Mouse (Mus musculus) MEL (cell line): ENCODE data around the gene Ikzf1. TPM values are rescaled to one million over a fixed set of nuclear protein-coding genes. Genes with fewer than 3 reads are reported as not detected.

ENCODE experiments used
- DNase-seq: peaks from one replicate; pipeline ENCODE4 v3.0.0; 2011; ENCODE audit warnings: low read depth, low spot score
- H3K27ac ChIP-seq: 2 replicates; pipeline ENCODE4 v1.5.1; 2012; ENCODE audit warnings: low read depth, mild to moderate bottlenecking, control low read depth, low read length, moderate library complexity; ENCODE audit not compliant: control insufficient read depth
- H3K27me3 ChIP-seq, 2 experiments: fragments of 150-350 bp in 1 of 2; sonication (generic) in 1 of 2; 2 replicates each; pipeline ENCODE4 v1.6.1; 2012; ENCODE audit warnings: low read length in 2 of 2, mild to moderate bottlenecking in 2 of 2, improper control_type of control experiment in 1 of 2, moderate library complexity in 1 of 2; ENCODE audit not compliant: insufficient read depth in 2 of 2, control insufficient read depth in 1 of 2
- H3K36me3 ChIP-seq, 2 experiments: 2 replicates each; pipeline ENCODE4 v1.6.1; 2012 to 2014; ENCODE audit warnings: low read length in 2 of 2, improper control_type of control experiment in 1 of 2, inconsistent platforms in 1 of 2, mild to moderate bottlenecking in 1 of 2; ENCODE audit not compliant: insufficient read depth in 2 of 2, control insufficient read depth in 1 of 2
- H3K4me1 ChIP-seq, 2 experiments: fragments of 150-350 bp in 1 of 2; sonication (generic) in 1 of 2; 2 replicates each; pipeline ENCODE4 v1.6.1; 2012; ENCODE audit warnings: low read length in 2 of 2, improper control_type of control experiment in 1 of 2, mild to moderate bottlenecking in 1 of 2; ENCODE audit not compliant: insufficient read depth in 2 of 2, control insufficient read depth in 1 of 2
- H3K4me3 ChIP-seq, 2 experiments: fragments of 150-350 bp in 1 of 2; sonication (generic) in 1 of 2; 2 replicates each; pipeline ENCODE4 v1.5.1; 2012; ENCODE audit warnings: low read depth in 2 of 2, low read length in 2 of 2, mild to moderate bottlenecking in 2 of 2, moderate library complexity in 2 of 2, control low read depth in 1 of 2, improper control_type of control experiment in 1 of 2; ENCODE audit not compliant: control insufficient read depth in 1 of 2, insufficient read depth in 1 of 2
- H3K79me2 ChIP-seq: 2 replicates; pipeline ENCODE4 v1.6.1; 2012; ENCODE audit warnings: mild to moderate bottlenecking, low read length, moderate library complexity; ENCODE audit not compliant: control insufficient read depth, poor library complexity, insufficient read depth
- H3K9ac ChIP-seq: 2 replicates; pipeline ENCODE4 v1.6.1; 2012; ENCODE audit warnings: low read depth, mild to moderate bottlenecking, control low read depth, low read length, moderate library complexity; ENCODE audit not compliant: control insufficient read depth, poor library complexity, severe bottlenecking
- H3K9me3 ChIP-seq: fragments of 150-350 bp; sonication (generic); replicated peaks from 2 replicates; pipeline ENCODE4 v1.6.1; 2012; ENCODE audit warnings: mild to moderate bottlenecking, low read length, improper control_type of control experiment, moderate library complexity; ENCODE audit not compliant: insufficient read depth
- BHLHE40 ChIP-seq: IDR thresholded peaks from 2 replicates; pipeline ENCODE4 v1.6.1; 2012; ENCODE audit warnings: low read depth, mild to moderate bottlenecking, inconsistent platforms, low read length, improper control_type of control experiment, borderline replicate concordance
- CHD1 ChIP-seq: IDR thresholded peaks from 2 replicates; pipeline ENCODE4 v1.6.1; 2012; ENCODE audit warnings: low read depth, mild to moderate bottlenecking, inconsistent platforms, low read length, improper control_type of control experiment
- CTCF ChIP-seq, 3 experiments: IDR thresholded peaks in 2 of 3; conservative IDR thresholded peaks in 1 of 3; 2 replicates each; pipeline ENCODE4 v1.5.1; 2011 to 2012; ENCODE audit warnings: low read length in 3 of 3, low read depth in 2 of 3, mild to moderate bottlenecking in 2 of 3, improper control_type of control experiment in 1 of 3, inconsistent platforms in 1 of 3, mixed read lengths in 1 of 3, moderate library complexity in 1 of 3; ENCODE audit not compliant: control insufficient read depth in 1 of 3, insufficient read depth in 1 of 3, poor library complexity in 1 of 3, severe bottlenecking in 1 of 3
- E2F4 ChIP-seq: IDR thresholded peaks from 2 replicates; pipeline ENCODE4 v1.6.1; 2011; ENCODE audit warnings: low read depth, low read length, improper control_type of control experiment, borderline replicate concordance
- EP300 ChIP-seq, 2 experiments: IDR thresholded peaks; 2 replicates each; pipeline ENCODE4 v1.6.1; 2011; ENCODE audit warnings: improper control_type of control experiment in 2 of 2, low read length in 2 of 2, low read depth in 1 of 2, mild to moderate bottlenecking in 1 of 2
- KAT2A ChIP-seq: conservative IDR thresholded peaks from 2 replicates; pipeline ENCODE4 v1.6.1; 2012; ENCODE audit warnings: low read depth, low read length, improper control_type of control experiment, inconsistent platforms
- MAFK ChIP-seq: IDR thresholded peaks from 2 replicates; pipeline ENCODE4 v1.6.1; 2011; ENCODE audit warnings: low read depth, mild to moderate bottlenecking, low read length, improper control_type of control experiment, borderline replicate concordance
- MAX ChIP-seq: IDR thresholded peaks from 2 replicates; pipeline ENCODE4 v1.6.1; 2011; ENCODE audit warnings: low read length, improper control_type of control experiment
- MEF2A ChIP-seq: IDR thresholded peaks from 2 replicates; pipeline ENCODE4 v1.6.1; 2014; ENCODE audit warnings: low read depth, mild to moderate bottlenecking, inconsistent platforms, low read length, improper control_type of control experiment; ENCODE audit not compliant: poor library complexity, insufficient replicate concordance, severe bottlenecking; ENCODE audit errors: extremely low read depth
- MYC ChIP-seq: IDR thresholded peaks from 2 replicates; pipeline ENCODE4 v1.6.1; 2011; ENCODE audit warnings: low read depth, mild to moderate bottlenecking, low read length, improper control_type of control experiment, moderate library complexity
- NRF1 ChIP-seq: IDR thresholded peaks from 2 replicates; pipeline ENCODE4 v1.6.1; 2014; ENCODE audit warnings: low read depth, mild to moderate bottlenecking, inconsistent platforms, low read length, improper control_type of control experiment, moderate library complexity; ENCODE audit not compliant: poor library complexity, insufficient read depth, severe bottlenecking
- POLR2A ChIP-seq, 2 experiments: IDR thresholded peaks; 2 replicates each; pipeline ENCODE4 v1.6.1; 2011 to 2012; ENCODE audit warnings: low read length in 2 of 2, mild to moderate bottlenecking in 2 of 2, control low read depth in 1 of 2, improper control_type of control experiment in 1 of 2, low read depth in 1 of 2, moderate library complexity in 1 of 2; ENCODE audit not compliant: control insufficient read depth in 1 of 2, insufficient read depth in 1 of 2, poor library complexity in 1 of 2
- RAD21 ChIP-seq: IDR thresholded peaks from 2 replicates; pipeline ENCODE4 v1.6.1; 2011; ENCODE audit warnings: mild to moderate bottlenecking, low read depth, low read length, improper control_type of control experiment
- TBP ChIP-seq: IDR thresholded peaks from 2 replicates; pipeline ENCODE4 v1.8.0; 2011; ENCODE audit warnings: low read depth, low read length, improper control_type of control experiment
- TCF12 ChIP-seq: IDR thresholded peaks from 2 replicates; pipeline ENCODE4 v1.6.1; 2014; ENCODE audit warnings: low read depth, mild to moderate bottlenecking, inconsistent platforms, low read length, improper control_type of control experiment, moderate library complexity
- UBTF ChIP-seq: IDR thresholded peaks from 2 replicates; pipeline ENCODE4 v1.6.1; 2012; ENCODE audit warnings: low read depth, mild to moderate bottlenecking, inconsistent platforms, low read length, improper control_type of control experiment, moderate library complexity, borderline replicate concordance; ENCODE audit not compliant: insufficient read depth
- USF2 ChIP-seq, 2 experiments: IDR thresholded peaks; 2 replicates each; pipeline ENCODE4 v1.6.1; 2011 to 2012; ENCODE audit warnings: improper control_type of control experiment in 2 of 2, low read length in 2 of 2, borderline replicate concordance in 1 of 2, inconsistent platforms in 1 of 2, low read depth in 1 of 2, mild to moderate bottlenecking in 1 of 2; ENCODE audit not compliant: insufficient read depth in 1 of 2
- ZC3H11A ChIP-seq: IDR thresholded peaks from 2 replicates; pipeline ENCODE4 v1.6.1; 2012; ENCODE audit warnings: low read depth, mild to moderate bottlenecking, inconsistent platforms, low read length, improper control_type of control experiment
- ZKSCAN1 ChIP-seq: IDR thresholded peaks from 2 replicates; pipeline ENCODE4 v1.6.1; 2012; ENCODE audit warnings: low read depth, mild to moderate bottlenecking, inconsistent platforms, low read length, improper control_type of control experiment, moderate library complexity
- ZMIZ1 ChIP-seq: IDR thresholded peaks from 2 replicates; pipeline ENCODE4 v1.6.1; 2012; ENCODE audit warnings: low read depth, mild to moderate bottlenecking, inconsistent platforms, low read length, improper control_type of control experiment, moderate library complexity
- polyA plus RNA-seq, 2 experiments: library from polyadenylated mRNA; stranded (reverse) in 1 of 2; unstranded in 1 of 2; fragments of >175 nt in 1 of 2; fragments of >200 nt in 1 of 2; gene quantifications; 2 replicates each; pipeline versions ENCODE4 v1.2.1 to v1.2.4; 2012; ENCODE audit warnings: low replicate concordance in 2 of 2, low read depth in 1 of 2; ENCODE audit not compliant: insufficient read length in 2 of 2, insufficient read depth in 1 of 2, missing spikeins in 1 of 2
- total RNA-seq: library from RNA; depleted of rRNA; stranded (reverse); fragments of 300-350 nt; gene quantifications from 2 replicates; pipeline ENCODE4 v1.2.3, GENCODE M21; 2012

Gene Ikzf1
- total and polyA plus RNA-seq, 3 experiments, result 28.0 to 128 (median 90.6) TPM

GRCm38 (mm10) chr11:11656995-11657530 lies 27.7 kb upstream of the Ikzf1 start (continued):
- TF ChIP-seq ZKSCAN1 (no peak), KAT2A (peak; percentile 61), RAD21 (no peak; the same call in 1 of the 2 replicates), EP300 (IDR thresholded peaks at IDR 0.05; ENCODE audit: low read depth in 1 of 2, low read length in 2 of 2) (peak; percentile 97), CTCF (IDR thresholded peaks at IDR 0.05 in 2 of 3, conservative IDR thresholded peaks at IDR 0.05 in 1 of 3; ENCODE audit: control insufficient read depth in 1 of 3, insufficient read depth in 1 of 3, low read depth in 2 of 3, low read length in 3 of 3, poor library complexity in 1 of 3, severe bottlenecking in 1 of 3) (no peak), MAFK (peak; percentile 63; the same call in 1 of the 2 replicates), TCF12 (peak; percentile 92), POLR2A (IDR thresholded peaks at IDR 0.05; ENCODE audit: control insufficient read depth in 1 of 2, insufficient read depth in 1 of 2, low read depth in 1 of 2, low read length in 2 of 2, poor library complexity in 1 of 2) (peak; percentile 52 to 99; a peak in 2 of 4 replicates), ZC3H11A (no peak), MAX (peak; percentile 99), E2F4 (0 out of 2 replicates have a peak, but pooled peaks have one; percentile 37), CHD1 (peak; percentile 90; the same call in 1 of the 2 replicates), TBP (peak; percentile 97)
- TF ChIP-seq, all 39 proteins: peak for 31

- Histone ChIP-seq H3K4me1 (peaks cover 26 to 38% of the 10 kb centered on the region in 2 experiments), H3K27me3 (no peaks in the 10 kb centered on the region), H3K79me2 (no peaks in the 10 kb centered on the region), H3K9ac (peak overlapping the region; percentile 59), H3K4me3 (no peak overlapping the region)
- no peak for DNase-seq
- no peak for TF ChIP-seq USF2 (IDR thresholded peaks at IDR 0.05; ENCODE audit: borderline replicate concordance in 1 of 2, insufficient read depth in 1 of 2, low read depth in 1 of 2, low read length in 2 of 2)
- TF ChIP-seq, all 39 proteins: peak for 0
- H3K9me3 ChIP-seq, result no peaks in the 10 kb centered on the region
- H3K27ac ChIP-seq, result peak overlapping the region; percentile 98
- H3K36me3 ChIP-seq, result peaks cover 0 to 40% of the 10 kb centered on the region in 2 experiments; a peak in 2 of 4 replicates
These were observed 27.2 kb upstream of the Ikzf1 start for GRCm38 (mm10) chr11:11657634-11658033.

GRCm38 (mm10) chr11:11658834-11659233 lies 26.0 kb upstream of the Ikzf1 start:
- TF ChIP-seq NRF1 (no peak), BHLHE40 (no peak), EP300 (IDR thresholded peaks at IDR 0.05; ENCODE audit: low read depth in 1 of 2, low read length in 2 of 2) (no peak; a peak in 1 of 4 replicates), MAX (no peak), MEF2A (no peak), UBTF (no peak), ZMIZ1 (no peak), MYC (no peak), TCF12 (no peak), CHD1 (no peak), TBP (no peak)
- no peaks in the 10 kb centered on the region for H3K27me3 ChIP-seq
- H3K4me3 ChIP-seq, result no peak overlapping the region
- peak; percentile 30 for DNase-seq
- no peaks in the 10 kb centered on the region for H3K79me2 ChIP-seq
- H3K4me1 ChIP-seq, result peaks cover 26 to 38% of the 10 kb centered on the region in 2 experiments
- H3K9me3 ChIP-seq, result no peaks in the 10 kb centered on the region
- no peak overlapping the region for H3K27ac ChIP-seq
- peaks cover 0 to 40% of the 10 kb centered on the region in 2 experiments; a peak in 2 of 4 replicates for H3K36me3 ChIP-seq
- no peak overlapping the region for H3K9ac ChIP-seq
